In genomic region chr9:83924356-83924755, GRCm38 (mm10) we compare ENCODE assay signal across 8 mouse cellular contexts. TPM values are rescaled to one million over a fixed set of nuclear protein-coding genes. Genes with fewer than 3 reads are reported as not detected.
DNase-seq lines count a peak whose midpoint lies in the region; ATAC-seq lines count a peak whose summit lies in the region.

No protein-coding gene starts in this region.

- no peak overlapping the region for H3K9ac ChIP-seq in kidney, embryonic 15.5 days
- H3K9ac ChIP-seq in embryonic facial prominence, embryonic 13.5 days: no peak overlapping the region
- H3K9ac ChIP-seq in hindbrain, embryonic 15.5 days: peak overlapping the region; percentile 71
- no peak overlapping the region; the same call in 1 of the 2 replicates for H3K9ac ChIP-seq in midbrain, embryonic 14.5 days (replicated peaks; ENCODE audit: low read length)

- H3K27ac ChIP-seq in kidney, embryonic 15.5 days: no peak overlapping the region
- H3K27ac ChIP-seq in embryonic facial prominence, embryonic 13.5 days: no peak overlapping the region
- peak overlapping the region; percentile 70; the same call in 1 of the 2 replicates for H3K27ac ChIP-seq in hindbrain, embryonic 15.5 days (replicated peaks)
- no peak overlapping the region for H3K27ac ChIP-seq in midbrain, embryonic 14.5 days (replicated peaks; ENCODE audit: low read depth, low read length)

- 92% methylated on average over 5 of the region's 5 CpGs for WGBS in kidney, embryonic 15.5 days
- WGBS in embryonic facial prominence, embryonic 13.5 days: 86% methylated on average over 5 of the region's 5 CpGs
- 92% methylated on average over 5 of the region's 5 CpGs for WGBS in hindbrain, embryonic 15.5 days
- WGBS in midbrain, embryonic 14.5 days: 89% methylated on average over 5 of the region's 5 CpGs

- no peaks in the 10 kb centered on the region for H3K9me3 ChIP-seq in kidney, embryonic 15.5 days (replicated peaks)
- H3K9me3 ChIP-seq in embryonic facial prominence, embryonic 13.5 days: no peaks in the 10 kb centered on the region
- H3K9me3 ChIP-seq in hindbrain, embryonic 15.5 days: no peaks in the 10 kb centered on the region
- no peaks in the 10 kb centered on the region for H3K9me3 ChIP-seq in midbrain, embryonic 14.5 days (ENCODE audit: control insufficient read depth, low read length)

- H3K4me3 ChIP-seq in kidney, embryonic 15.5 days (replicated peaks): peak overlapping the region; percentile 86
- peak overlapping the region; percentile 79 for H3K4me3 ChIP-seq in embryonic facial prominence, embryonic 13.5 days
- peak overlapping the region; percentile 89 for H3K4me3 ChIP-seq in hindbrain, embryonic 15.5 days
- peak overlapping the region; percentile 67 for H3K4me3 ChIP-seq in midbrain, embryonic 14.5 days (replicated peaks; ENCODE audit: low read depth, low read length)

- no peaks in the 10 kb centered on the region for H3K36me3 ChIP-seq in kidney, embryonic 15.5 days
- no peaks in the 10 kb centered on the region for H3K36me3 ChIP-seq in embryonic facial prominence, embryonic 13.5 days
- H3K36me3 ChIP-seq in hindbrain, embryonic 15.5 days: no peaks in the 10 kb centered on the region
- H3K36me3 ChIP-seq in midbrain, embryonic 14.5 days (ENCODE audit: control insufficient read depth, insufficient read depth, low read length): no peaks in the 10 kb centered on the region

- DNase-seq in kidney, postnatal 10 days: no peak
- no peak for DNase-seq in midbrain, embryonic 14.5 days
- DNase-seq in layer of hippocampus, adult 9-11 months: no peak
- no peak for DNase-seq in left cerebral cortex, adult 11 months (ENCODE audit: low spot score)
- DNase-seq in lung, postnatal 36 days: no peak

- no peaks in the 10 kb centered on the region for H3K27me3 ChIP-seq in kidney, embryonic 15.5 days
- H3K27me3 ChIP-seq in embryonic facial prominence, embryonic 13.5 days: no peaks in the 10 kb centered on the region
- no peaks in the 10 kb centered on the region for H3K27me3 ChIP-seq in hindbrain, embryonic 15.5 days
- no peaks in the 10 kb centered on the region for H3K27me3 ChIP-seq in midbrain, embryonic 14.5 days (ENCODE audit: control insufficient read depth, insufficient read depth, low read length)

- peak overlapping the region; percentile 74 for H3K4me2 ChIP-seq in kidney, embryonic 15.5 days
- H3K4me2 ChIP-seq in embryonic facial prominence, embryonic 13.5 days: peak overlapping the region; percentile 76
- peak overlapping the region; percentile 72 for H3K4me2 ChIP-seq in hindbrain, embryonic 15.5 days
- peak overlapping the region; percentile 82 for H3K4me2 ChIP-seq in midbrain, embryonic 14.5 days (ENCODE audit: low read length)

- ATAC-seq in kidney, embryonic 15.5 days (replicated peaks; ENCODE audit: low FRiP score): no peak
- ATAC-seq in embryonic facial prominence, embryonic 13.5 days (ENCODE audit: insufficient number of reproducible peaks, insufficient read depth, low FRiP score, low TSS enrichment, low read depth): no peak
- no peak for ATAC-seq in hindbrain, embryonic 15.5 days (ENCODE audit: low FRiP score, low read depth)
- ATAC-seq in midbrain, embryonic 14.5 days (ENCODE audit: low FRiP score, low TSS enrichment): no peak

- H3K4me1 ChIP-seq in kidney, embryonic 15.5 days: peaks cover 3% of the 10 kb centered on the region; the same call in 1 of the 2 replicates
- peaks cover 5% of the 10 kb centered on the region for H3K4me1 ChIP-seq in embryonic facial prominence, embryonic 13.5 days
- H3K4me1 ChIP-seq in hindbrain, embryonic 15.5 days (replicated peaks): peaks cover 6% of the 10 kb centered on the region
- H3K4me1 ChIP-seq in midbrain, embryonic 14.5 days (ENCODE audit: control insufficient read depth, insufficient read depth, low read length): 0 out of 2 replicates have a peak, but pooled peaks cover 5% of the 10 kb centered on the region

RNA-seq across cellular contexts. Expression of gene Bckdhb, which starts 0.6 kb away (rescaled TPM):
- polyA plus RNA-seq in kidney, embryonic 15.5 days (2015; fragmentation: Nextera tagmentation; extraction: Ambion mirVana): 46.9 and 51.6 TPM in 2 replicates
- 56.7 and 56.9 TPM in 2 replicates for polyA plus RNA-seq in embryonic facial prominence, embryonic 13.5 days (2015; fragmentation: Nextera tagmentation; extraction: Ambion mirVana)
- 38.4 and 39.0 TPM in 2 replicates for polyA plus RNA-seq in hindbrain, embryonic 15.5 days (2015; fragmentation: Nextera tagmentation; extraction: Ambion mirVana)
- polyA plus RNA-seq in midbrain, embryonic 14.5 days (2014; fragmentation: Nextera tagmentation; extraction: Ambion mirVana): 26.1 and 28.7 TPM in 2 replicates
